Mouse (Mus musculus): ENCODE measurements around the gene Nhlh1. TPM values are rescaled to one million over a fixed set of nuclear protein-coding genes. Genes with fewer than 3 reads are reported as not detected.

Nhlh1 gene
- polyA plus RNA-seq, 1 experiment from 2014 or later: not detected

- DNase-seq (ENCODE audit: low spot score) (peak; percentile 44), ATAC-seq (peak; percentile 70)
- Histone ChIP-seq H3K4me1 (ENCODE audit: insufficient read depth, low read depth, low read length) (peaks cover 18% of the 10 kb centered on the region; the same call in 1 of the 2 replicates), H3K4me2 (replicated peaks; ENCODE audit: low read depth, low read length) (no peak overlapping the region), H3K4me3 (ENCODE audit: low read depth, low read length) (no peak overlapping the region), H3K36me3 (ENCODE audit: insufficient read depth, low read length) (no peaks in the 10 kb centered on the region), H3K9me3 (ENCODE audit: low read length) (no peaks in the 10 kb centered on the region), H3K9ac (replicated peaks; ENCODE audit: low read depth) (no peak overlapping the region), H3K27ac (ENCODE audit: low read length) (no peak overlapping the region), H3K27me3 (replicated peaks; ENCODE audit: insufficient read depth, low read length) (no peaks in the 10 kb centered on the region)
- no peak for TF ChIP-seq EP300 (IDR thresholded peaks at IDR 0.05)
- no peak for TF ChIP-seq CTCF (IDR thresholded peaks at IDR 0.05)
- 57% methylated on average over 2 of the region's 4 CpGs for WGBS
These were observed 38.0 kb downstream of the Nhlh1 start for GRCm38 (mm10) chr1:172019339-172019738.

- Histone ChIP-seq H3K27ac (ENCODE audit: low read length) (no peak overlapping the region), H3K4me3 (ENCODE audit: low read depth, low read length) (no peak overlapping the region), H3K4me2 (replicated peaks; ENCODE audit: low read depth, low read length) (no peak overlapping the region), H3K9ac (replicated peaks; ENCODE audit: low read depth) (no peak overlapping the region), H3K9me3 (ENCODE audit: low read length) (no peaks in the 10 kb centered on the region), H3K36me3 (ENCODE audit: insufficient read depth, low read length) (no peaks in the 10 kb centered on the region), H3K4me1 (ENCODE audit: insufficient read depth, low read depth, low read length) (peaks cover 18% of the 10 kb centered on the region; the same call in 1 of the 2 replicates), H3K27me3 (replicated peaks; ENCODE audit: insufficient read depth, low read length) (no peaks in the 10 kb centered on the region)
- DNase-seq (ENCODE audit: low spot score) (no peak), ATAC-seq (peak; percentile 57)
- TF ChIP-seq CTCF (IDR thresholded peaks at IDR 0.05) (no peak), EP300 (IDR thresholded peaks at IDR 0.05) (no peak)
- WGBS: 87% methylated on average over 9 of the region's 9 CpGs
These were observed 38.7 kb downstream of the Nhlh1 start for GRCm38 (mm10) chr1:172018336-172019311.

- Histone ChIP-seq H3K4me2 (replicated peaks; ENCODE audit: low read depth, low read length) (no peak overlapping the region), H3K9ac (replicated peaks; ENCODE audit: low read depth) (no peak overlapping the region), H3K27me3 (replicated peaks; ENCODE audit: insufficient read depth, low read length) (no peaks in the 10 kb centered on the region), H3K27ac (ENCODE audit: low read length) (no peak overlapping the region), H3K36me3 (ENCODE audit: insufficient read depth, low read length) (no peaks in the 10 kb centered on the region), H3K4me1 (ENCODE audit: insufficient read depth, low read depth, low read length) (peaks cover 18% of the 10 kb centered on the region; the same call in 1 of the 2 replicates), H3K9me3 (ENCODE audit: low read length) (no peaks in the 10 kb centered on the region), H3K4me3 (ENCODE audit: low read depth, low read length) (no peak overlapping the region)
- 78% methylated on average over 6 of the region's 6 CpGs for WGBS
- DNase-seq (ENCODE audit: low spot score) (no peak), ATAC-seq (no peak)
- TF ChIP-seq CTCF (IDR thresholded peaks at IDR 0.05) (no peak), EP300 (IDR thresholded peaks at IDR 0.05) (no peak)
These were observed 39.8 kb downstream of the Nhlh1 start for GRCm38 (mm10) chr1:172017517-172018070.

DNA sequence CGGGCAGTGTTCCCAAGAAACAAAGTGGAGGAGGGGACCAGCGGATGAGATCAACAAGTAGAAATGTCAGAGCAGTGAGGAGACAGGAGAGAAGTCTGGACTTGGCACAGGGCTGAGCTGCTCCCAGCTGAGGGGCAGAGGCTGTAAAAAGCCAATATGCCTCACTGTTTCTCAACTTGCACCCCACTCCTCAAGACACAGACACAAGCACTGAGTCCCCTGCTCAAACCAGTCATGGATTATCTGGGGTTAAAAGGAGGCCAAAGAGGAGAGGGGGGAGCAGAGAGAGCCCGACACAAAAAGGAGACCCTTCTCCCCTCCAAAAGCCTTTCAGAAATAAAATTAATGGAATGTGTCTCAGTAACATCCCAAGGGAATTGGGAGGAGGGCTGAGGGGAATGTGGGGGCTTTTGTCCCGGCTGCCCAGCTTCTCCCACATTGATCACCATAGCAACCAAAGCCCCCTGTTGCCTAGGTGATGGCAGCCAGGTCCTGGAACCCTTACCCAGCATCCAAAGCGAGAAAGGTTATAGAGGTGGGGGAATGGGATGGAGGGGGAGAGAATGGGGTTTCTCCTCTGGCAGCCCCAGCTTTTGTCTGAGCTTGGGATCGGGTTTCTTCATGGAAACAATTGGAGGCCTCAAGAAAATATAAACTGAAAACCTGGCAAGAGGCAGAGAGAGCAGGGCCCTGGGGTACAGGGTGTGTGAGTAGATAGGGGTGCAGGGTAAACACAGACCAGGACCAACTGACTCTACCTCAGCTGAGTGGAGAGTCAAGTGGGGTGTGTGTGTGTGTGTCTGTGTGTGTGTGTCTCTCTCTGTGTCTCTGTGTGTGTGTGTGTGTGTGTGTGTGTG is 40.5 kb downstream of the Nhlh1 start:
- 37% methylated on average over 6 of the region's 6 CpGs for WGBS
- no peaks in the 10 kb centered on the region for H3K36me3 ChIP-seq (ENCODE audit: insufficient read depth, low read length)
- H3K9me3 ChIP-seq (ENCODE audit: low read length): no peaks in the 10 kb centered on the region
- DNase-seq (ENCODE audit: low spot score) (no peak), ATAC-seq (no peak)
- H3K27me3 ChIP-seq (replicated peaks; ENCODE audit: insufficient read depth, low read length): no peaks in the 10 kb centered on the region
- peaks cover 18% of the 10 kb centered on the region; the same call in 1 of the 2 replicates for H3K4me1 ChIP-seq (ENCODE audit: insufficient read depth, low read depth, low read length)
- no peak overlapping the region for H3K27ac ChIP-seq (ENCODE audit: low read length)
- TF ChIP-seq EP300 (IDR thresholded peaks at IDR 0.05): no peak
- no peak for TF ChIP-seq CTCF (IDR thresholded peaks at IDR 0.05)
- H3K4me2 ChIP-seq (replicated peaks; ENCODE audit: low read depth, low read length): no peak overlapping the region
- no peak overlapping the region for H3K9ac ChIP-seq (replicated peaks; ENCODE audit: low read depth)
- no peak overlapping the region for H3K4me3 ChIP-seq (ENCODE audit: low read depth, low read length)

- 37% methylated on average over 8 of the region's 8 CpGs for WGBS
- H3K9me3 ChIP-seq (ENCODE audit: low read length): no peaks in the 10 kb centered on the region
- DNase-seq (ENCODE audit: low spot score) (peak; percentile 52), ATAC-seq (no peak)
- no peak overlapping the region for H3K27ac ChIP-seq (ENCODE audit: low read length)
- H3K27me3 ChIP-seq (replicated peaks; ENCODE audit: insufficient read depth, low read length): no peaks in the 10 kb centered on the region
- H3K4me2 ChIP-seq (replicated peaks; ENCODE audit: low read depth, low read length): no peak overlapping the region; the same call in 1 of the 2 replicates
- H3K4me3 ChIP-seq (ENCODE audit: low read depth, low read length): no peak overlapping the region
- peaks cover 18% of the 10 kb centered on the region; the same call in 1 of the 2 replicates for H3K4me1 ChIP-seq (ENCODE audit: insufficient read depth, low read depth, low read length)
- H3K9ac ChIP-seq (replicated peaks; ENCODE audit: low read depth): no peak overlapping the region
- H3K36me3 ChIP-seq (ENCODE audit: insufficient read depth, low read length): no peaks in the 10 kb centered on the region
- TF ChIP-seq EP300 (IDR thresholded peaks at IDR 0.05) (no peak), CTCF (IDR thresholded peaks at IDR 0.05) (no peak)
These were observed 41.3 kb downstream of the Nhlh1 start for GRCm38 (mm10) chr1:172016031-172016430.

Measured in lung, postnatal 0 days (tissue).